Mouse (Mus musculus): Measurements from ENCODE around the gene Psors1c2. TPM values are rescaled to one million over a fixed set of nuclear protein-coding genes. Genes with fewer than 3 reads are reported as not detected.

Gene Psors1c2
- total and polyA plus RNA-seq, 3 experiments = not detected

DNA sequence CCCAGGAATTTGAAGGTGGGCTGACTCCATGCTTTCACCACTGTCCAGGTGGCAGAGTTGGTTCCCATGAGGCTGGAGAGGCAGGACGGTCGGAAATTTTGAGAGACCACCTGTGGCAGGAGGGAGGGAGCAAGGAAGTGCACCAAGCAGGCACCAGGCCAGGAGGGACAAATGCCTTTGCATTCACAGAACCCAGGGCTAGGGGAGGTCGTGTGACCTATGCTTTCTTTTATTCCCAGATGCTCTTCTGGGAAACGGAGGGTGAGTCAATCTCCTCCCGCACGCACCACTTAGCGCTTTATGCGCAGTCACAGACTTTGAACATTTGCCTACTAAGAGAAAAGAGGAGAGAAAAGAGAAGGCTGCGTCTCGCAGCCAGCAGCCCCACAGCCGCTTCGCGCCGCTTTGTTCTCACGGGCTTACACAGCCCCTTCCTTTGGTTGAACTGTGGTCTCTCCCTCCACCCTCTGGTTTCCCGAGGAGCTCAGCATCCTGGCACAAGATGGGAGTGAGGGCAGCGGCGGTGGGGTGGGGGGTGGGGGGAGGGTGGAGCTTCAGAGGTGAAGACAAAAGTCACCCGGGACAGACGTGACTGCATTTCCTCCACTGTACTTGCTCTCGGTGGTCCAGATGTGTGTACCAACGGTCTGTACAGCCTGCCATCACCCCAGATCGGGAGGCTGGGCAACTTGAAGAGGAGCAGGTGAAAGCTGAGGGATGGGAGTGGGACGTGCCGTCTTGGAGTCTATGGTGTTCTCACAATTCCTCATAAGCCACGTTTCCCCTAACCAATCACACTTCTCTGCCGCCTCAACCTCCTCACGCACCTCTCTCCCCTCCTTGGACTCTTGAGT, 36.3 kb downstream of the Psors1c2 start:
- Histone ChIP-seq H3K79me2 (replicated peaks; ENCODE audit: control insufficient read depth, insufficient read depth, low read length) (no peaks in the 10 kb centered on the region), H3K27me3 (ENCODE audit: control insufficient read depth, insufficient read depth, low read length) (no peaks in the 10 kb centered on the region), H3K9ac (ENCODE audit: low read depth, low read length) (no peak overlapping the region), H3K36me3 (ENCODE audit: control insufficient read depth, insufficient read depth, low read length) (no peaks in the 10 kb centered on the region), H3K27ac (no peak overlapping the region), H3K4me3 (no peak overlapping the region), H3K4me1 (ENCODE audit: control insufficient read depth, insufficient read depth, low read length) (no peaks in the 10 kb centered on the region)
- intact Hi-C loops (cut with DNase I) = no loop called here
- WGBS = 8% methylated on average over 28 of the region's 28 CpGs
- no peak for DNase-seq
- no peak for TF ChIP-seq EP300 (IDR thresholded peaks at IDR 0.05; ENCODE audit: insufficient read depth, low read depth, low read length)
- no peak for TF ChIP-seq CTCF (IDR thresholded peaks at IDR 0.05)
- TF ChIP-seq POLR2A (IDR thresholded peaks at IDR 0.05; ENCODE audit: insufficient read depth, low read depth, low read length) = no peak

- Histone ChIP-seq H3K36me3 (ENCODE audit: control insufficient read depth, insufficient read depth, low read length) (no peaks in the 10 kb centered on the region), H3K79me2 (replicated peaks; ENCODE audit: control insufficient read depth, insufficient read depth, low read length) (no peaks in the 10 kb centered on the region), H3K9ac (ENCODE audit: low read depth, low read length) (no peak overlapping the region), H3K27ac (no peak overlapping the region), H3K27me3 (ENCODE audit: control insufficient read depth, insufficient read depth, low read length) (no peaks in the 10 kb centered on the region), H3K4me1 (ENCODE audit: control insufficient read depth, insufficient read depth, low read length) (no peaks in the 10 kb centered on the region), H3K4me3 (no peak overlapping the region)
- DNase-seq = no peak
- TF ChIP-seq POLR2A (IDR thresholded peaks at IDR 0.05; ENCODE audit: insufficient read depth, low read depth, low read length) (no peak), CTCF (IDR thresholded peaks at IDR 0.05) (no peak), EP300 (IDR thresholded peaks at IDR 0.05; ENCODE audit: insufficient read depth, low read depth, low read length) (no peak)
- whole genome bisulfite sequencing = 85% methylated on average over 14 of the region's 14 CpGs
- intact Hi-C loops (cut with DNase I) = no loop called here
These were observed 37.8 kb downstream of the Psors1c2 start for GRCm38 (mm10) chr17:35570836-35571235.

DNA sequence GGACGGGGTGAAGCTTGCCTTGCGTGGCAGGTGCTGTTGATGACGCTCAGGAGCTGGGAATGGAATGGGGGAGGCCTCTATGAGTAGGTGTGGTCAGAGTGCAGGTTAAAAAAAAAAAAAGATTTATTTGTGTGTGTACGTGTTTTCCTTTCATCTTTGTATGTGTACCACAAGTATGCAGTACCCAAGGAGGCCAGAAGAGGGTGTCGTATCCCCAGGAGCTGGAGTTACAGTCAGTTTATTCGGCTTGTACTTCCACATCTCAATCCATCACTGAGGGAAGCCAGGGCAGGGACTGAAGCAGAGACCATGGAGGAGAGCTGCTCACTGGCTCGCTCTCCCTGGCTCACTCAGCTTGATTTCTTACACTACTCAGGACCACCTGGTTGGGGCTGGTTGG, 38.5 kb downstream of the Psors1c2 start:
- TF ChIP-seq POLR2A (IDR thresholded peaks at IDR 0.05; ENCODE audit: insufficient read depth, low read depth, low read length) (no peak), CTCF (IDR thresholded peaks at IDR 0.05) (no peak)
- Histone ChIP-seq H3K9ac (ENCODE audit: low read depth, low read length) (no peak overlapping the region), H3K36me3 (ENCODE audit: control insufficient read depth, insufficient read depth, low read length) (no peaks in the 10 kb centered on the region), H3K27me3 (ENCODE audit: control insufficient read depth, insufficient read depth, low read length) (no peaks in the 10 kb centered on the region), H3K4me1 (ENCODE audit: control insufficient read depth, insufficient read depth, low read length) (no peaks in the 10 kb centered on the region), H3K4me3 (no peak overlapping the region), H3K27ac (no peak overlapping the region), H3K79me2 (replicated peaks; ENCODE audit: control insufficient read depth, insufficient read depth, low read length) (no peaks in the 10 kb centered on the region)
- 98% methylated on average over 7 of the region's 7 CpGs for WGBS
- intact Hi-C loops (cut with DNase I) = no loop called here
- no peak for DNase-seq

- no peak overlapping the region for H3K27ac ChIP-seq
- H3K9ac ChIP-seq (ENCODE audit: low read depth, low read length) = no peak overlapping the region
- no peaks in the 10 kb centered on the region for H3K79me2 ChIP-seq (replicated peaks; ENCODE audit: control insufficient read depth, insufficient read depth, low read length)
- no peaks in the 10 kb centered on the region for H3K27me3 ChIP-seq (ENCODE audit: control insufficient read depth, insufficient read depth, low read length)
- no peak overlapping the region for H3K4me3 ChIP-seq
- DNase-seq = peak; percentile 61 to 77
- intact Hi-C loops (cut with DNase I) = loop anchor here (2.0 kb wide), 1 partner anchor 33 kb away; no protein-coding TSS in a partner anchor
- WGBS = 18% methylated on average over 6 of the region's 6 CpGs
- no peaks in the 10 kb centered on the region for H3K4me1 ChIP-seq (ENCODE audit: control insufficient read depth, insufficient read depth, low read length)
- no peaks in the 10 kb centered on the region for H3K36me3 ChIP-seq (ENCODE audit: control insufficient read depth, insufficient read depth, low read length)
- TF ChIP-seq CTCF (IDR thresholded peaks at IDR 0.05) (peak; percentile 98), POLR2A (IDR thresholded peaks at IDR 0.05; ENCODE audit: insufficient read depth, low read depth, low read length) (no peak), EP300 (IDR thresholded peaks at IDR 0.05; ENCODE audit: insufficient read depth, low read depth, low read length) (peak; percentile 73)
These were observed 45.2 kb downstream of the Psors1c2 start for GRCm38 (mm10) chr17:35578211-35578610.

- Histone ChIP-seq H3K27me3 (ENCODE audit: control insufficient read depth, insufficient read depth, low read length) (no peaks in the 10 kb centered on the region), H3K79me2 (replicated peaks; ENCODE audit: control insufficient read depth, insufficient read depth, low read length) (no peaks in the 10 kb centered on the region), H3K27ac (no peak overlapping the region), H3K4me1 (ENCODE audit: control insufficient read depth, insufficient read depth, low read length) (no peaks in the 10 kb centered on the region), H3K4me3 (no peak overlapping the region), H3K36me3 (ENCODE audit: control insufficient read depth, insufficient read depth, low read length) (no peaks in the 10 kb centered on the region), H3K9ac (ENCODE audit: low read depth, low read length) (no peak overlapping the region)
- DNase-seq = no peak
- intact Hi-C loops (cut with DNase I) = no loop called here
- TF ChIP-seq POLR2A (IDR thresholded peaks at IDR 0.05; ENCODE audit: insufficient read depth, low read depth, low read length) (no peak), CTCF (IDR thresholded peaks at IDR 0.05) (peak; percentile 63), EP300 (IDR thresholded peaks at IDR 0.05; ENCODE audit: insufficient read depth, low read depth, low read length) (no peak)
- 93% methylated on average over 1 of the region's 1 CpGs for WGBS
These were observed 49.9 kb downstream of the Psors1c2 start for GRCm38 (mm10) chr17:35582900-35583299.

Other genes with a start within 250 kb of the Psors1c2 start
- gene H2-Q1, start 212.8 kb upstream of the Psors1c2 start, total RNA-seq (2021) = 1 to 10 TPM; 1.5 TPM
- not detected in 2 replicates for gene H2-Q1, start 212.8 kb upstream of the Psors1c2 start, polyA plus RNA-seq (2012; rRNA removed)
- 1 to 10 TPM; 1.1 TPM for gene H2-Q2, start 191.0 kb upstream of the Psors1c2 start, total RNA-seq (2021)
- 0.12 and 0.31 TPM in 2 replicates for gene H2-Q2, start 191.0 kb upstream of the Psors1c2 start, polyA plus RNA-seq (2012; rRNA removed)
- gene H2-Q4, start 153.6 kb upstream of the Psors1c2 start, total RNA-seq (2021) = 10 to 100 TPM; 12.2 to 18.8 TPM
- 35.0 and 48.6 TPM in 2 replicates for gene H2-Q4, start 153.6 kb upstream of the Psors1c2 start, polyA plus RNA-seq (2012; rRNA removed)
- gene H2-Q6, start 108.4 kb upstream of the Psors1c2 start, total RNA-seq (2021) = 1 to 10 TPM; 1.2 to 3.7 TPM
- 21.4 and 40.3 TPM in 2 replicates for gene H2-Q6, start 108.4 kb upstream of the Psors1c2 start, polyA plus RNA-seq (2012; rRNA removed)
- 1 to 10 TPM; 1.1 to 1.9 TPM for gene H2-Q7, start 94.0 kb upstream of the Psors1c2 start, total RNA-seq (2021)
- 33.2 and 78.2 TPM in 2 replicates for gene H2-Q7, start 94.0 kb upstream of the Psors1c2 start, polyA plus RNA-seq (2012; rRNA removed)
- under 1 TPM; 0.34 to 0.37 TPM for gene H2-Q10, start 63.1 kb upstream of the Psors1c2 start, total RNA-seq (2021)
- 4.2 and 7.0 TPM in 2 replicates for gene H2-Q10, start 63.1 kb upstream of the Psors1c2 start, polyA plus RNA-seq (2012; rRNA removed)
- gene Pou5f1, start 27.2 kb upstream of the Psors1c2 start, total RNA-seq (2021) = not detected
- gene Pou5f1, start 27.2 kb upstream of the Psors1c2 start, polyA plus RNA-seq (2012; rRNA removed) = not detected in 2 replicates
- 1 to 10 TPM; 2.0 to 2.4 TPM for gene Tcf19, start 16.4 kb upstream of the Psors1c2 start, total RNA-seq (2021)
- gene Tcf19, start 16.4 kb upstream of the Psors1c2 start, polyA plus RNA-seq (2012; rRNA removed) = 3.0 and 3.5 TPM in 2 replicates
- gene Cchcr1, start 16.1 kb upstream of the Psors1c2 start, total RNA-seq (2021) = 1 to 10 TPM; 1.9 to 2.2 TPM
- 3.7 and 3.8 TPM in 2 replicates for gene Cchcr1, start 16.1 kb upstream of the Psors1c2 start, polyA plus RNA-seq (2012; rRNA removed)
- gene Cdsn, start 18.9 kb downstream of the Psors1c2 start, total RNA-seq (2021) = under 1 TPM; 0.27 to 0.29 TPM
- 0.94 and 1.1 TPM in 2 replicates for gene Cdsn, start 18.9 kb downstream of the Psors1c2 start, polyA plus RNA-seq (2012; rRNA removed)
- gene 2300002M23Rik, start 34.2 kb downstream of the Psors1c2 start, total RNA-seq (2021) = not detected
- not detected in 2 replicates for gene 2300002M23Rik, start 34.2 kb downstream of the Psors1c2 start, polyA plus RNA-seq (2012; rRNA removed)
- not detected for gene Sfta2, start 68.3 kb downstream of the Psors1c2 start, total RNA-seq (2021)
- 0.47 TPM in 1 of 2 replicates, not detected in the other for gene Sfta2, start 68.3 kb downstream of the Psors1c2 start, polyA plus RNA-seq (2012; rRNA removed)
- gene Gm9573, start 93.4 kb downstream of the Psors1c2 start, total RNA-seq (2021) = not detected
- gene Gm9573, start 93.4 kb downstream of the Psors1c2 start, polyA plus RNA-seq (2012; rRNA removed) = not detected in 2 replicates
- gene Mucl3, start 110.5 kb downstream of the Psors1c2 start, total RNA-seq (2021) = not detected
- not detected in 2 replicates for gene Mucl3, start 110.5 kb downstream of the Psors1c2 start, polyA plus RNA-seq (2012; rRNA removed)
- 10 to 100 TPM; 26.6 to 28.3 TPM for gene Vars2, start 134.4 kb downstream of the Psors1c2 start, total RNA-seq (2021)
- 19.3 and 20.3 TPM in 2 replicates for gene Vars2, start 134.4 kb downstream of the Psors1c2 start, polyA plus RNA-seq (2012; rRNA removed)
- gene Gtf2h4, start 140.5 kb downstream of the Psors1c2 start, total RNA-seq (2021) = 10 to 100 TPM; 15.0 to 20.6 TPM
- gene Gtf2h4, start 140.5 kb downstream of the Psors1c2 start, polyA plus RNA-seq (2012; rRNA removed) = 19.2 and 21.0 TPM in 2 replicates
- gene Ddr1, start 171.4 kb downstream of the Psors1c2 start, total RNA-seq (2021) = 10 to 100 TPM; 25.9 to 30.6 TPM
- 24.4 and 27.6 TPM in 2 replicates for gene Ddr1, start 171.4 kb downstream of the Psors1c2 start, polyA plus RNA-seq (2012; rRNA removed)

Data from heart, adult 2 months (tissue).